Mouse (Mus musculus): ENCODE measurements around the gene Cbx5. TPM values are rescaled to one million over a fixed set of nuclear protein-coding genes. Genes with fewer than 3 reads are reported as not detected.

The Cbx5 gene
- polyA plus RNA-seq, 1 experiment from 2014 or later, result 166 TPM

GRCm38 (mm10) chr15:103228904-103229303, 10.7 kb downstream of the Cbx5 start:
- Histone ChIP-seq H3K4me2 (replicated peaks) (no peak overlapping the region), H3K4me1 (peaks cover 18% of the 10 kb centered on the region), H3K4me3 (no peak overlapping the region), H3K36me3 (no peaks in the 10 kb centered on the region), H3K9ac (no peak overlapping the region), H3K9me3 (no peaks in the 10 kb centered on the region), H3K27ac (no peak overlapping the region; the same call in 1 of the 2 replicates), H3K27me3 (no peaks in the 10 kb centered on the region)
- ATAC-seq (ENCODE audit: low FRiP score, low read depth), result 0 out of 2 replicates have a peak, but pooled peaks have one; percentile 40
- WGBS, result 73% methylated on average over 2 of the region's 2 CpGs

GRCm38 (mm10) chr15:103227572-103227971, 12.0 kb downstream of the Cbx5 start:
- ATAC-seq (ENCODE audit: low FRiP score, low read depth), result no peak
- Histone ChIP-seq H3K9ac (no peak overlapping the region), H3K4me1 (peaks cover 18% of the 10 kb centered on the region), H3K36me3 (0 out of 2 replicates have a peak, but pooled peaks cover 2% of the 10 kb centered on the region), H3K9me3 (no peaks in the 10 kb centered on the region), H3K4me3 (no peak overlapping the region), H3K4me2 (replicated peaks) (no peak overlapping the region), H3K27me3 (no peaks in the 10 kb centered on the region), H3K27ac (no peak overlapping the region)
- WGBS, result 83% methylated on average over 2 of the region's 2 CpGs

- Histone ChIP-seq H3K27me3 (no peaks in the 10 kb centered on the region), H3K4me1 (peaks cover 13% of the 10 kb centered on the region), H3K9ac (no peak overlapping the region), H3K4me2 (replicated peaks) (no peak overlapping the region), H3K27ac (no peak overlapping the region), H3K9me3 (no peaks in the 10 kb centered on the region), H3K4me3 (no peak overlapping the region), H3K36me3 (0 out of 2 replicates have a peak, but pooled peaks cover 2% of the 10 kb centered on the region)
- ATAC-seq (ENCODE audit: low FRiP score, low read depth), result no peak
- 90% methylated on average over 3 of the region's 3 CpGs for WGBS
Measured at GRCm38 (mm10) chr15:103227022-103227421, 12.6 kb downstream of the Cbx5 start.

- Histone ChIP-seq H3K4me2 (replicated peaks) (no peak overlapping the region), H3K4me3 (no peak overlapping the region), H3K27me3 (no peaks in the 10 kb centered on the region), H3K4me1 (peaks cover 16% of the 10 kb centered on the region), H3K36me3 (peaks cover 18% of the 10 kb centered on the region), H3K9ac (no peak overlapping the region), H3K9me3 (no peaks in the 10 kb centered on the region), H3K27ac (no peak overlapping the region)
- WGBS, result 77% methylated on average over 2 of the region's 2 CpGs
- ATAC-seq (ENCODE audit: low FRiP score, low read depth), result no peak
Measured at GRCm38 (mm10) chr15:103224161-103224560, 15.5 kb downstream of the Cbx5 start.

- Histone ChIP-seq H3K27me3 (no peaks in the 10 kb centered on the region), H3K4me3 (no peak overlapping the region), H3K27ac (no peak overlapping the region; the same call in 1 of the 2 replicates), H3K4me1 (peaks cover 17% of the 10 kb centered on the region), H3K36me3 (peaks cover 19% of the 10 kb centered on the region), H3K9me3 (no peaks in the 10 kb centered on the region), H3K9ac (no peak overlapping the region), H3K4me2 (replicated peaks) (no peak overlapping the region)
- ATAC-seq (ENCODE audit: low FRiP score, low read depth), result no peak
- 82% methylated on average over 1 of the region's 1 CpGs for WGBS
Measured at GRCm38 (mm10) chr15:103221386-103221785, 18.2 kb downstream of the Cbx5 start.

GRCm38 (mm10) chr15:103220785-103221184, 18.8 kb downstream of the Cbx5 start:
- Histone ChIP-seq H3K36me3 (peaks cover 19% of the 10 kb centered on the region), H3K27me3 (no peaks in the 10 kb centered on the region), H3K4me1 (peaks cover 23% of the 10 kb centered on the region), H3K9ac (no peak overlapping the region), H3K4me2 (replicated peaks) (no peak overlapping the region), H3K4me3 (no peak overlapping the region), H3K9me3 (no peaks in the 10 kb centered on the region), H3K27ac (no peak overlapping the region)
- 64% methylated on average over 3 of the region's 3 CpGs for WGBS
- ATAC-seq (ENCODE audit: low FRiP score, low read depth), result no peak

GRCm38 (mm10) chr15:103216052-103216451, 23.6 kb downstream of the Cbx5 start:
- peak overlapping the region; percentile 45 for H3K4me3 ChIP-seq

GRCm38 (mm10) chr15:103214971-103215907, 24.4 kb downstream of the Cbx5 start:
- Histone ChIP-seq H3K9ac (peak overlapping the region; percentile 62), H3K27me3 (no peaks in the 10 kb centered on the region), H3K4me2 (replicated peaks) (peak overlapping the region; percentile 72), H3K4me3 (peak overlapping the region; percentile 45), H3K36me3 (peaks cover 33% of the 10 kb centered on the region), H3K27ac (peak overlapping the region; percentile 97), H3K9me3 (no peaks in the 10 kb centered on the region), H3K4me1 (peaks cover 30% of the 10 kb centered on the region)
- peak; percentile 96 for ATAC-seq (ENCODE audit: low FRiP score, low read depth)
- WGBS, result under 1% methylated on average over 15 of the region's 15 CpGs

More at GRCm38 (mm10) chr15:103216052-103216451, 23.6 kb downstream of the Cbx5 start:
- H3K27me3 ChIP-seq, result no peaks in the 10 kb centered on the region
- peak overlapping the region; percentile 62; the same call in 1 of the 2 replicates for H3K9ac ChIP-seq
- WGBS, result 13% methylated on average over 2 of the region's 2 CpGs
- peaks cover 33% of the 10 kb centered on the region for H3K36me3 ChIP-seq
- H3K27ac ChIP-seq, result peak overlapping the region; percentile 97
- H3K9me3 ChIP-seq, result no peaks in the 10 kb centered on the region
- ATAC-seq (ENCODE audit: low FRiP score, low read depth), result no peak
- peaks cover 35% of the 10 kb centered on the region for H3K4me1 ChIP-seq
- H3K4me2 ChIP-seq (replicated peaks), result peak overlapping the region; percentile 72

- peak overlapping the region; percentile 46 for H3K9ac ChIP-seq
- ATAC-seq (ENCODE audit: low FRiP score, low read depth), result no peak
- no peaks in the 10 kb centered on the region for H3K27me3 ChIP-seq
- WGBS, result 17% methylated on average over 2 of the region's 2 CpGs
- peak overlapping the region; percentile 56 for H3K4me2 ChIP-seq (replicated peaks)
- peak overlapping the region; percentile 85 for H3K27ac ChIP-seq
- peaks cover 40% of the 10 kb centered on the region for H3K36me3 ChIP-seq
- H3K4me1 ChIP-seq, result peaks cover 30% of the 10 kb centered on the region
- no peaks in the 10 kb centered on the region for H3K9me3 ChIP-seq
- peak overlapping the region; percentile 34 for H3K4me3 ChIP-seq
Measured at GRCm38 (mm10) chr15:103214149-103214548, 25.5 kb downstream of the Cbx5 start.

GRCm38 (mm10) chr15:103205156-103205555, 34.5 kb downstream of the Cbx5 start:
- Histone ChIP-seq H3K4me3 (no peak overlapping the region), H3K4me2 (replicated peaks) (no peak overlapping the region), H3K9me3 (no peaks in the 10 kb centered on the region), H3K27ac (no peak overlapping the region), H3K36me3 (peaks cover 80% of the 10 kb centered on the region), H3K4me1 (peaks cover 8% of the 10 kb centered on the region; the same call in 1 of the 2 replicates), H3K27me3 (no peaks in the 10 kb centered on the region), H3K9ac (no peak overlapping the region)
- no peak for ATAC-seq (ENCODE audit: low FRiP score, low read depth)
- WGBS, result 58% methylated on average over 2 of the region's 2 CpGs

GRCm38 (mm10) chr15:103202088-103202793, 37.4 kb downstream of the Cbx5 start:
- H3K27ac ChIP-seq, result 0 out of 2 replicates have a peak overlapping the region, but pooled peaks have one; percentile 28
- no peak overlapping the region for H3K4me3 ChIP-seq
- 43% methylated on average over 6 of the region's 6 CpGs for WGBS
- H3K36me3 ChIP-seq, result peaks cover 81% of the 10 kb centered on the region
- H3K4me1 ChIP-seq, result peaks cover 8% of the 10 kb centered on the region; the same call in 1 of the 2 replicates
- H3K9me3 ChIP-seq, result no peaks in the 10 kb centered on the region
- no peak overlapping the region for H3K4me2 ChIP-seq (replicated peaks)
- no peak for ATAC-seq (ENCODE audit: low FRiP score, low read depth)
- H3K9ac ChIP-seq, result 0 out of 2 replicates have a peak overlapping the region, but pooled peaks have one; percentile 9
- H3K27me3 ChIP-seq, result no peaks in the 10 kb centered on the region

GRCm38 (mm10) chr15:103197785-103198184, 41.8 kb downstream of the Cbx5 start:
- H3K4me1 ChIP-seq, result peaks cover 6% of the 10 kb centered on the region; the same call in 1 of the 2 replicates
- WGBS, result 84% methylated on average over 4 of the region's 4 CpGs
- ATAC-seq (ENCODE audit: low FRiP score, low read depth), result no peak
- H3K27ac ChIP-seq, result no peak overlapping the region
- H3K27me3 ChIP-seq, result no peaks in the 10 kb centered on the region
- H3K36me3 ChIP-seq, result peaks cover 90% of the 10 kb centered on the region
- no peak overlapping the region for H3K9ac ChIP-seq
- H3K4me2 ChIP-seq (replicated peaks), result no peak overlapping the region
- H3K9me3 ChIP-seq, result no peaks in the 10 kb centered on the region
- no peak overlapping the region for H3K4me3 ChIP-seq
